Mouse (Mus musculus) hindlimb bud, embryonic 11.5 days (tissue): ENCODE results near the gene Slc11a1.

Source experiments
- DNase-seq: peaks from one replicate; pipeline ENCODE4 v3.0.0-alpha.2; 2012; ENCODE audit warnings: low read depth, low spot score; ENCODE audit errors: extremely low spot score

The Slc11a1 gene

DNA sequence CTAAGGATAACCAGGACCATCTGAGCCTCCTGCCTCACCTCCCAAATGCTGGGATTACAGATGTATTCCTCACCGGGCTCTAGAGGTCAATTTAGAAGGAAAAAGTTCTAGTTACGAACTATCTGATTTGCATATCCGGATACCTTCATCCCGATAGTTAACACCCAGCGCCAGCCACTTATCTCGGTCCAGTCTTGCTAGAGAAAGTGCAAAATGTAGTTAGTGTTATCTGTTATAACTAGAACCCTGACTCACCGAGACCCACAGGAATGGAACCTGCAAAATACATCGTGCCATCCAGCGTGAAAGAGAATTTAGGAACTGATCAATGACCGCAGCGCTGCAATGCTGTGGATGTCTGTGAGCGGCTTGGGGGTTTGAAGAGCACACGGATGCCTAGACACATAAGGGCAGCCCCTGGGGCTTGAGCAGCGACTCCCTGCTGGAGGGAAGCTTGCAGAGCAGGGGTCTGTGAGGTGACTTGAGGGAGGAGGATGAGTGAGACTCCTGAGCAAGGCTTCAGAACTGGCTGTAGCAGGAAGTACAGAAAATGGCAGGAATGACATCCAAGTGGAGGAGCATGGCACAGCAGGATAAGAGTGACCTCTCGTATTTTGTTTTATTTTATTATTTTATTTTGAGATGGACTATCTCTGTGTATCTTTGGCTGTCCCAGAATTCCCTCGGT lies 26.2 kb downstream of the Slc11a1 start:
- DNase-seq: no peak

DNA sequence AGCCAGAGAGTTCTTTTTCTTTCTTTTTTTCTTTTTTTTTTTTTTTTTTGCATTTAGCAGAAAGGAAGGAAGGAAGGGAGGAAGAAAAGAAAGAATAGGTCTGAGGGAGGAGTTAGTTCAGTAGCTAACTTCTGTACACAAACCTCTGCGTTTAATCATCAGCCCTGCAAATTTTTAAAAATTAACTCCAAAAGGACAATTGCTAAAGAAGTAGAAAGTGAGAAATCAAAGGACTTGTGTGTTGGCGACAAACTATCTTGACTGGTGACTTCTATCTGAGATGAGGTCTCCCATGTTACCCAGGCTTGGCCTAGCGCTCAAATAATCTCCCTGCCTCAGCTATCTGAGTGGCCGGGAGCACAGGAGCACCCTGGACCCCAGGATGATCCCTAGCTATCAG lies 29.2 kb downstream of the Slc11a1 start:
- no peak for DNase-seq

DNA sequence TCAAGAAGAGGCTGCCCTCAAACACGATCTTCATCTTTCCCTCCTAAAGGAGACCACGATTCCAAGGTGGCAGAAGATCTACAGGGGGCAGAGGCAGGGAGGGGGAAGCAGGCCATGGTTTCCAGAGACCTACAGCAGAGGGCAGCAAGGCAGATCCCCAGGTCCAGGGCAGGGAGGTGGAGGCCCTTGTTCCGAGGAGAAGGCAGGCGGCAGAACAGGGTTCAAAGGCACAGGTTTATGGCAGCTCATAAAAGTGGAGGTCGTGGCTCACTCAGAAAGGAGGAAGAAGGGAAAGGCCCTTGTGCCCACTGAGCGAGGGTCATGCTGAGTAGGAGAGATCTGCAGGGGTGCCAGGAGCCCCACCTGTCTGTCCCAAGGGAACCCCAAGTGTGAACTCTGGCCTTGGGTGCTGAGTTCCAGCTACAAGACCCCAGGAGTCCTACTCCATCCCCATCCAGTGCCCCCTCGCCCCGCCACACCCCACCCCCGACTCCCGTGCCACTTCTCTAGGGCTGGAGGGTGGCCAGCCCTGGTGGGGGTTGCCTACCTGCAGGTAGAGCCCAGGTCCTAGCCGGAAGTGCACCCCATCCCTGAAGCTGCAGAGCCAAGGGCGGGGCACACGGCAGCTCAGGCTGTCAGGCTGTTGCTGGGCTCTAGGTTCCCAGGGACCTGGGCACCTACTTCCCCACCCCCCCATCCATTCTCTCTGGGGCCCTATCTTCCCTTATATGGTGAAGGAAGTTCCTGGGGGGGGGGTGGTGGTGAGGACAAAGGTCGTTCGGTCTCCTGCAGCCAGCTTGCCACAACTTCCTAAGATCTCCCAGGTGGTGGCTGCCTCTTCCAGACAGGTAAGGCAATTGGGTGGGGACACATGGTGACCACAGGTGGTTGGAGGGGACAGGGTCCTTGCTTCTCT lies 33.9 kb downstream of the Slc11a1 start, which contains the start of gene Vil1:
Gene Vil1, plus strand, starts transcription at position 788 of the 916 bp plus-strand sequence.
- DNase-seq: no peak

DNA sequence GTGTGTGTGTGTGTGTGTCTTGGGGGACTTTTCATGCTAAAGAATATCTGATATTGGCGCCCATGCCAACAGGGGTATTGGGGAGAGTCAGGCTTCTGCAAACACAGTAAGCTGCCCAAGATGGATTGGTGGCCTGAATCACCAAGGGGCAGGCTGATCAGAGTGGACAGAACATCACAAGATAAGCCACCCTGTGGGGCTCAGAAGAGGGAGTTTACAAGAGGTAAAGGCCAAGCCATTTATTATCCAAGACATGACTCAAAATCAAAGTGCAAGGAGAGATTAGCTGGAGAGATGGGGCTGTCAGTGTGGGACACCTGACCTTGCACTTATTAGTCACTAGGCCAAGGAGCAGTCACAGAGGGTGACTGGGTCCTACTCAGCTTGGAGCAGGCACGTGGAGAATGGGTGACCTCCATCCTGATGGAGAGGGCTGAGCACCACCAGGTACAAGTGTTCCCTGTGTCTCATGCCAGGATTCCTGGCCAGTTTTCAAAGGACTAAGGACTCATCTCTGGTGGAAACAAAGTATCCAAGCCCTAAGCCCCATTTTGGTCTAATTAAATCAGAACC lies 36.8 kb downstream of the Slc11a1 start:
- no peak for DNase-seq

DNA sequence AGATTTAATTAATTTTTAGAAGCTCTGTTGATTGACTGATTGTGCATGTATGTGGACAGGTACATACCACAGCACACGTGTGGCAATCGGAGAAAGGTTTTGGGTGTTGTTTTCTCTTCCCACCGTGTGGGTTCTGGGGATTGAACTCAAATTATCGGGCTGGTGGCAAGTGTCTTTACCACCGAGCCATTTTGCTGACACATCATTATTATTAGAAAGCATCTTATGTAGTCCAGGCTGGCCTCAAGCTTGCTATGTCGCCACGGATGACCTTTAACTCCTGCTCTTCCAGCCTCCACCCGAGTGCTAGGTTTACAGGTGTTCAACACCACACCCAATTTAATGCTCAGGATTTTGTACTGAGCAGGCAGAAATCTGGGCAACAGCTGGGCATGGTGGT lies 37.7 kb downstream of the Slc11a1 start:
- DNase-seq: no peak

DNA sequence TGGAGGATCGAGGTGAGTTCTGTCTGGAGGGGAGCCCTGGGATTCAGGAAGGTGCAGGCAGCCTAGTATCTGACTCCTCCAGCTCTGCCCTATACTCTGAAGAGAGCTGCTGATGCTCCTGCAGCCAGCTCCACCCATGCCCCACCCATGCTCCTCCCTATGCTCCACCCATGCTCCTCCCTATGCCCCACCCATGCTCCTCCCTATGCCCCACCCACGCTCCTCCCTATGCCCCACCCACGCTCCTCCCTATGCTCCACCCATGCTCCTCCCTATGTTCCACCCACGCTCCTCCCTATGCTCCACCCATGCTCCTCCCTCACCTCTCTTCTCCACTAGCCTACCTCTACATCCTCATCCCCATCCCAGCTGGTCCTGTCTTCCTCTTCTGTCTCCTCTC lies 40.1 kb downstream of the Slc11a1 start:
- no peak for DNase-seq

DNA sequence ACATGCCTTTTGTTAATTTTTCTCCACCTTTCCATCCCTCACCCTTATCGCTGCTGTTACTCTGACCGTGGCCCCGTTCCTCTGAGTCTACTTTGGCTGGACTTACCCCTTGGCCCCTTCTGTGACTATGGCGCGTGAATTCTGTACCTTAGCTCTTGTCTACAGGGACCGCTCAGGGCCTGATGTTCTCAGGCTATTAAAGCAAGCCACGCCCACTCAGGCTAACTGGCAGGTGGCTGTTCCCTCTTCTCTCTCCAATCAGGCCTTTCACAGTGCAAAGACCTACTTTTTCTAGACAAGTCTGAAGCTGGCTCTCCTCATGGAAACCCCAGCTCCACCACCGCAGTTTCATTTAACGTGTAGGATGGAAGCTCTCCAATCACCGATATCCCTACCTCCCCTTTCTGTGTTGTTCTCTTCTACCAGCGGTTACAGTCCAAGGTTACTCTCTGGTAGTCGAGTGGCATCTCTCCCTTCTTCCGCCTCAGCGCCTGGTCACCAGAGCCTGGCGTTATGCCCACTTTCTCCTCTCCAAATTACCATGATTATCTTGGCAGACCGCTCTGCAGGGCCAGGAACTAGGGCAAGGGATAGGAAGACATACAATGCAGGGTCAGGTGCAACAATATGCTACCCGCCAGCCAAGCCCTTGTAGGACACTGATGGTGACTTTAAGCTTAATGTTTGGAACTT lies 43.9 kb downstream of the Slc11a1 start:
- no peak for DNase-seq

DNA sequence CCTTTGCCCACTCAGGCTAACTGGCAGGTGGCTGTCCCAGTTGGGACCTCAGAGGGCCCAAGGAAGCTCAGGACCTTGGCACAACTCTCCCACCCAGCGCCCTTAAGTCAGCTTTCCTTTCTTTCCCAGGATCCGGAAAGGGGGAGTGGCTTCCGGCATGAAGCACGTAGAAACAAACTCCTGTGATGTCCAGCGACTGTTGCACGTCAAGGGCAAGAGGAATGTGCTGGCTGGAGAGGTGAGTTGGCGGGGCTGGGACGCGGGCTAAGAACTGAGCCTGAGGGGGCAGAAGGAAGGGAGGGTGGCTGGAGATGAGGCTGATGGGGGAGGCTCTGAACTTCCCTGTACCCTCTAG lies 44.4 kb downstream of the Slc11a1 start:
- no peak for DNase-seq

DNA sequence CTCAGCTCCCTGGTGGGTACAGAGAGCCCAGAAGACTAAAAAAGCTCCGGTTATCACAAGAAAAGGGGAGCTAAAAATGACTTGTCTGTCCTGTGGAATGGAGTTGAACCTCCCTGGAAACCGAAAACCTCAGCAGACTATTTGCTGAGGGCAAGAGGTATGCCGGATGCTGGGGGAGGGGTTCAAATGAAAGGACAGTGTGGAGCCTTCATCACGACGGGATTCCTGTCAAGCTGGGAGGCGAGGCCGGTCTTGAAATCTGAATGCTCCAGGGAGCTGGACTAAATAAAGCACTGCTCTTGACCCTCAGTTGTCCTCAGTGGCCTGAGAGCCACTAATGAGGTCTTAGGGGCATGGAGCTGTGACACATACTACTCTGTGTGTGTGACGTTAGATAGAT lies 48.2 kb downstream of the Slc11a1 start:
- DNase-seq: no peak

DNA sequence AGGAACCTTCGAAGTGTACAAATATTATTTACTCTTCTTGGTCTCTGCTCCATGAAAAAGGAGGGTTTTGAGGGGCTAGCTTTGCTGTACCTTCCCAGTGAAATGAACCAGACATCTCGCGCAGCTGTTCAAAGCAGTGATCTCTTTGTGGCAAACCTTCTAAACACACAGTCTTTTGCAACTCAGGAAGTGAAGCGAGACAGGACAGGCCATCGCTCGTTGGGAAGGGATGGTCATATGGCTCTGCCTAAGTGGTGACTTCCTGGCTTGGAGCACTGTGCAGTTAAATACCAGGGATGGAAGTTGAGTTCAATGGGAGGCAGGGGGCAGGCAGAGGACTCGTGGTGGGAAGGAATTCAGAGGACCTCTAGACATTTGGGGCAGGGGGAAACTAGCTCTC lies 50.9 kb downstream of the Slc11a1 start:
- DNase-seq: no peak

DNA sequence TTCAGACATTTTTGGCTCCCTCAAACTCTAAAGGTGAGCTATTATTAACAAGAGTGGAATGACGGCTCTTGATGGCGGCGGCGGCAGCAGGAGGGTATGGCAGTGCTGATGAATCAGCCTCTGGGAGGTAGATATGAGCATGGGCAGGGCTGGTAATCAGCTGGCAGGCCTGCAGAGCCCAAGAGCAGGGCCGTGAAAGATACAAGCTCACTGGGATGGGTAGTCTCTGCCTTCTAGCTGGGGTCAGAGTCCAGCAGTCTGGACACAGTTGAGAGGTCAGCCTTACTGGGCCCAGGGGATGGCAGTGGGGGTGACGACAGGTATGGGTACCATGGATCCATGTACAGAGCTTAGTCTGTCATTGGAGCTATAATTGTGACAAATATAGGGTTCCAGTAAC lies 58.2 kb downstream of the Slc11a1 start:
- DNase-seq: no peak

DNA sequence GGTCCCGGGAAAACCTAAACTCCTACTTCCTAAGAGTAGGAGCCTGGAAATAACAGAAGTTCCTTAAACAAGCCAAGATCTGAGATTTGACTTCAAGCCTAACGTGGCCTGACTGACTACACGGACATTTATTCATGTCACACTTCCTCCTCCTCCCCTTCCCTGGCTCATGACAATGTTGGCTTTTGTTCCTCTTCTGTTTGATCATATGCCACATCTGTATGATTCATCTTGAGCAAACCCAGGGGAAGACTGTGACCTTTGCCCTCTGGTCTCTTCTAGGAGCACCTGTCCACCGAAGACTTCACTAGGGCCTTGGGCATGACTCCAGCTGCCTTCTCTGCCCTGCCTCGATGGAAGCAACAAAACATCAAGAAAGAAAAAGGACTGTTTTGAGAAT lies 59.6 kb downstream of the Slc11a1 start:
- no peak for DNase-seq

DNA sequence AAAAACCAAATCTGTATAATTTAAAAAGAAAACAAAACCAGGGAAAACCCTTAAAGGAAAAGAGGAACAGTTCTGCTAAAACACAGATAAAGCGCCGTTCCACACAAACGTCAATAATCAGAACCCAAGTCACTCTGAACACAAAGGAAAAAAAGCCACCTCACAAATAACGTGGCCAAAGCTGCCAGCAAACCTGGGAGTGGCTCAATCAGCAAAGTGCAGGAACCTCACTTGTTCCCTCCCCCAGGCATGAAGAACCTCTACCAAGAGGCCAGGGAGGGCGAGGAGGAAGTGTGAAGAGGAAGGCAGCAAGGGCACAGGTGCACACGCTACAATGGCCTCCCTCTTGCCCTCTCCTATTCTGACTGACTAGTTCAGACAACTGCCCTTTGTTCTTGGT lies 60.6 kb downstream of the Slc11a1 start:
- no peak for DNase-seq
